Mouse (Mus musculus): Measurements from ENCODE around the gene R3hcc1l. TPM values are rescaled to one million over a fixed set of nuclear protein-coding genes. Genes with fewer than 3 reads are reported as not detected.

R3hcc1l gene
- polyA plus RNA-seq, 1 experiment = not detected

GRCm38 (mm10) chr19:42509625-42510024 is 8.9 kb upstream of the R3hcc1l start:
- no peak overlapping the region for H3K27ac ChIP-seq (ENCODE audit: insufficient read depth, low read depth, low read length)
- WGBS = 86% methylated on average over 9 of the region's 9 CpGs
- no peak overlapping the region for H3K4me3 ChIP-seq (ENCODE audit: insufficient read depth, low read depth, low read length)
- peaks cover 4% of the 10 kb centered on the region for H3K4me1 ChIP-seq (ENCODE audit: control insufficient read depth, insufficient read depth, low read length)
- TF ChIP-seq POLR2A (IDR thresholded peaks at IDR 0.05; ENCODE audit: insufficient read depth, low read depth, low read length) = no peak
- no peak for TF ChIP-seq CTCF (IDR thresholded peaks at IDR 0.05; ENCODE audit: insufficient read depth, low read depth, low read length)

- 64% methylated on average over 16 of the region's 16 CpGs for WGBS
- H3K27ac ChIP-seq (ENCODE audit: insufficient read depth, low read depth, low read length) = no peak overlapping the region
- no peak overlapping the region for H3K4me3 ChIP-seq (ENCODE audit: insufficient read depth, low read depth, low read length)
- TF ChIP-seq CTCF (IDR thresholded peaks at IDR 0.05; ENCODE audit: insufficient read depth, low read depth, low read length) (no peak), POLR2A (IDR thresholded peaks at IDR 0.05; ENCODE audit: insufficient read depth, low read depth, low read length) (no peak)
- H3K4me1 ChIP-seq (ENCODE audit: control insufficient read depth, insufficient read depth, low read length) = peaks cover 4% of the 10 kb centered on the region
Measured at GRCm38 (mm10) chr19:42510276-42511171, 8.0 kb upstream of the R3hcc1l start.

- H3K27ac ChIP-seq (ENCODE audit: insufficient read depth, low read depth, low read length) = no peak overlapping the region
- H3K4me3 ChIP-seq (ENCODE audit: insufficient read depth, low read depth, low read length) = no peak overlapping the region
- no peak for TF ChIP-seq POLR2A (IDR thresholded peaks at IDR 0.05; ENCODE audit: insufficient read depth, low read depth, low read length)
- TF ChIP-seq CTCF (IDR thresholded peaks at IDR 0.05; ENCODE audit: insufficient read depth, low read depth, low read length) = no peak
- H3K4me1 ChIP-seq (ENCODE audit: control insufficient read depth, insufficient read depth, low read length) = peaks cover 3% of the 10 kb centered on the region
- WGBS = 93% methylated on average over 8 of the region's 8 CpGs
Measured at GRCm38 (mm10) chr19:42515656-42516055, 2.9 kb upstream of the R3hcc1l start.

GRCm38 (mm10) chr19:42516121-42516520 is 2.4 kb upstream of the R3hcc1l start:
- WGBS = 84% methylated on average over 8 of the region's 8 CpGs
- Histone ChIP-seq H3K4me1 (ENCODE audit: control insufficient read depth, insufficient read depth, low read length) (peaks cover 3% of the 10 kb centered on the region), H3K4me3 (ENCODE audit: insufficient read depth, low read depth, low read length) (no peak overlapping the region), H3K27ac (ENCODE audit: insufficient read depth, low read depth, low read length) (no peak overlapping the region)
- TF ChIP-seq POLR2A (IDR thresholded peaks at IDR 0.05; ENCODE audit: insufficient read depth, low read depth, low read length) = no peak
- no peak for TF ChIP-seq CTCF (IDR thresholded peaks at IDR 0.05; ENCODE audit: insufficient read depth, low read depth, low read length)

- Histone ChIP-seq H3K4me3 (ENCODE audit: insufficient read depth, low read depth, low read length) (peak overlapping the region; percentile 92), H3K4me1 (ENCODE audit: control insufficient read depth, insufficient read depth, low read length) (peaks cover 3% of the 10 kb centered on the region), H3K27ac (ENCODE audit: insufficient read depth, low read depth, low read length) (peak overlapping the region; percentile 69; the same call in 1 of the 2 replicates)
- no peak; the same call in 1 of the 2 replicates for TF ChIP-seq POLR2A (IDR thresholded peaks at IDR 0.05; ENCODE audit: insufficient read depth, low read depth, low read length)
- TF ChIP-seq CTCF (IDR thresholded peaks at IDR 0.05; ENCODE audit: insufficient read depth, low read depth, low read length) = no peak
- WGBS = 22% methylated on average over 24 of the region's 24 CpGs
Measured at GRCm38 (mm10) chr19:42517957-42518619, 471 bp upstream of the R3hcc1l start.

- WGBS = 25% methylated on average over 9 of the region's 9 CpGs
- Histone ChIP-seq H3K4me3 (ENCODE audit: insufficient read depth, low read depth, low read length) (peak overlapping the region; percentile 36), H3K4me1 (ENCODE audit: control insufficient read depth, insufficient read depth, low read length) (peaks cover 3% of the 10 kb centered on the region), H3K27ac (ENCODE audit: insufficient read depth, low read depth, low read length) (no peak overlapping the region)
- no peak for TF ChIP-seq POLR2A (IDR thresholded peaks at IDR 0.05; ENCODE audit: insufficient read depth, low read depth, low read length)
- no peak for TF ChIP-seq CTCF (IDR thresholded peaks at IDR 0.05; ENCODE audit: insufficient read depth, low read depth, low read length)
Measured at GRCm38 (mm10) chr19:42519760-42520159, 1.2 kb downstream of the R3hcc1l start.

- no peak overlapping the region for H3K4me3 ChIP-seq (ENCODE audit: insufficient read depth, low read depth, low read length)
- H3K27ac ChIP-seq (ENCODE audit: insufficient read depth, low read depth, low read length) = no peak overlapping the region
- H3K4me1 ChIP-seq (ENCODE audit: control insufficient read depth, insufficient read depth, low read length) = peaks cover 3% of the 10 kb centered on the region
- 96% methylated on average over 2 of the region's 2 CpGs for WGBS
- TF ChIP-seq POLR2A (IDR thresholded peaks at IDR 0.05; ENCODE audit: insufficient read depth, low read depth, low read length) = no peak
- no peak for TF ChIP-seq CTCF (IDR thresholded peaks at IDR 0.05; ENCODE audit: insufficient read depth, low read depth, low read length)
Measured at GRCm38 (mm10) chr19:42524703-42525102, 6.1 kb downstream of the R3hcc1l start.

GRCm38 (mm10) chr19:42529992-42530437 is 11.5 kb downstream of the R3hcc1l start:
- no peak overlapping the region for H3K27ac ChIP-seq (ENCODE audit: insufficient read depth, low read depth, low read length)
- TF ChIP-seq CTCF (IDR thresholded peaks at IDR 0.05; ENCODE audit: insufficient read depth, low read depth, low read length) = no peak
- H3K4me3 ChIP-seq (ENCODE audit: insufficient read depth, low read depth, low read length) = no peak overlapping the region
- peaks cover 4% of the 10 kb centered on the region; the same call in 1 of the 2 replicates for H3K4me1 ChIP-seq (ENCODE audit: control insufficient read depth, insufficient read depth, low read length)
- WGBS = 74% methylated on average over 9 of the region's 9 CpGs

- TF ChIP-seq POLR2A (IDR thresholded peaks at IDR 0.05; ENCODE audit: insufficient read depth, low read depth, low read length) = no peak
- TF ChIP-seq CTCF (IDR thresholded peaks at IDR 0.05; ENCODE audit: insufficient read depth, low read depth, low read length) = no peak
- Histone ChIP-seq H3K4me1 (ENCODE audit: control insufficient read depth, insufficient read depth, low read length) (0 out of 2 replicates have a peak, but pooled peaks cover 2% of the 10 kb centered on the region), H3K4me3 (ENCODE audit: insufficient read depth, low read depth, low read length) (no peak overlapping the region), H3K27ac (ENCODE audit: insufficient read depth, low read depth, low read length) (no peak overlapping the region)
- WGBS = 90% methylated on average over 3 of the region's 3 CpGs
Measured at GRCm38 (mm10) chr19:42534427-42534826, 15.9 kb downstream of the R3hcc1l start.

Data from olfactory bulb, adult 2 months (tissue).